Mouse (Mus musculus) T-cell, adult 66 days (primary cell): ENCODE data around the gene Olfr69. TPM values are rescaled to one million over a fixed set of nuclear protein-coding genes. Genes with fewer than 3 reads are reported as not detected.

Experiments used
- total RNA-seq, 2 experiments: library from RNA; stranded (reverse); gene quantifications; 3 replicates in 1 of 2; 4 replicates in 1 of 2; pipeline ENCODE4 v1.2.4; 2023

Gene Olfr69
- total RNA-seq, result not detected

DNA sequence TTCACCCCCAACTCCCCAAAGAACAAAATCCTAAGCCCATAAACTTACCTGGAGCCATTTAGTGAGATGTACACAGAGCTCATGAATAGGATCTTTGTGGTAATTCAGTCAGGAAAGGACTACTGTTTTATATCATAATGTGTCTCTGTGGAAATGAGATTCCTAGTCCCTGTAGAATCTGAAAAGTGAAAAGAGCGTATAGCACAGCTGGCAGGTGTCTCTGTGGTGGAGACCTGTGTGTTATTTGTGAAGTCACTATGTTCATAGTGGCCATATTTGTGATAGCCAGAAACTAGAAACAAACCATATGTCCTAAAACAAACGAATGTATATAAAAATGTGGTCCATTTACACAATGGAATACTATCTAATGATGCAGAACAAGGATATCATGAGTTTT is at the start of gene Olfr69:
Olfr69 (minus strand) TSS at position 101 of the 400 bp plus-strand sequence.

DNA sequence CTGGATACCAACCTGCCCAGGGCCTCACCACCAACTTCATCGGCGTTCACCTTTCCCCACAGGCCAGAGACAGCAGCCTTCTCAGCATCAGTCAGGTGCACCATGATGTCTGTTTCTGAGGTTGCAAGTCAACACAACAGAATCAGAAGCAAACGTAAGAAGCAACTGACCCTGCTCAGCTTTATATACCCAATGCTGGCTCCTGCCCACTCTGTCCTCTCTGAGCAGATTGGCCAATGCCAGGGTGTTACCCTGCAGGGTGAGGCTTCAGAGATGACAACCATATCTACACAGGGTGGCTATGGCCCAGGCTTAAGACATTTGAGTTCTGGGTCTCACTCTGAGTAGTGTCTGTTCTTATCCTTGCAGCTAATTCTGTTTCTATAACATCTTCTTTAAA is 42.4 kb upstream of the Olfr69 start, which contains the start of gene Hbb-bt:
Hbb-bt (minus strand) TSS at position 231 of the 400 bp plus-strand sequence.

DNA sequence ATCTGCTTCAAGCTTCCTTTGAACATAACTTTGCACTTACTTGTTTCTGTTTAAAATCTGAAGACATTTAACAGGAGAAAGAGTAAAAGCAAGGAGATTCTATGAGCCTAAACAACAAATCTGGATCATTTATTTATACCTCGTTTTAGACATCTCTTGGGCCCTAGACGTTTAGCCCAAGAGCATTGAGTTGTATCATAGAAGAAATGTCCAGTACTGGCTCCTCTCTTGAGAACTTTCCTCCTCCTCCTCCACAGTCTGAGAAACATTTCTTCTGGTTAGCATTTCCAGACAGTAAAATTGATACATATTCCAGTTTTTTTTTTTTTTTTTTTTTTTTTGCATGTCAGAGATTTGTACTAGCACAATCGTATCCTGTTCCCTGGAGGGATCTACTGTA is 20.3 kb upstream of the Olfr69 start, which contains the start of gene Olfr67:
Olfr67 (minus strand) TSS at position 101 of the 400 bp plus-strand sequence.

DNA sequence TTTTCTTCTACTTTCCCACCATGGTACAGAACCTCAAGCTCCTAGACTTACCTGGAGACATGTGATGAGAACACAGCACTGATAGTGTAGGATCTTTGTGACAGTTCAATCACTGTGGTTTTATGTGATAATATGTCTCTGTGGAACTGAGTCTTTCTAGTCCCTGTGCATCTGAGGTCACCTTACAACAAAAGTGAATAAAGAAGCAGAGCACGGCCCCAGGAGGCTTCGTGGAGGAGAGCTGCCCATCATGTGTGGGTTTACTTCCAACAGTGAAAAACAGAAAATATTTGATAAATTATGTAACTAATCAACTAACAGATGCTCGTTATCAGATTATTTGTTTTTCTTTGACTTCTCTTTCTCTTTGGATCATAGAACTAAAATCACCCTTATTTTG is 8.2 kb upstream of the Olfr69 start, which contains the start of gene Olfr68:
Olfr68 (minus strand) TSS at position 101 of the 400 bp plus-strand sequence.

DNA sequence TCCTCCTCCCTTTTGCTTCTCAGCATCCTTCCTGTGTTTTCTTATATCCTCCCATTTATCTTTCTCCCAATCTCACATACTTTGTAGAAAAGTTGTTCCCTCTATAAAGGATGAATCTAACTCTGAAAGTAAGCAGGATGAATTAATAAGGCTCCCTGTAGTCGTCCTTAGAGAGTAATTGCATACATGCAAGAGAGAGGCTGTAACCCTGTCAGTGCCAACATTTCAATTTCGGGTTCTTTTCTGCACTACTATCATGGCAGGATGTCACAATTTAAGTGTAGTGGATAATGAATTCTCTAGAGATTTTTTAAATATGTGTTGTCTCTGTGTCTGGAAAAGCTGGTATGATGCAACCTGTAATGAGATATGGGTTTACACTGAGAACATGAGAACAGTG is 14.2 kb downstream of the Olfr69 start, which contains the start of gene Olfr630:
Olfr630 (minus strand) TSS at position 101 of the 400 bp plus-strand sequence.

DNA sequence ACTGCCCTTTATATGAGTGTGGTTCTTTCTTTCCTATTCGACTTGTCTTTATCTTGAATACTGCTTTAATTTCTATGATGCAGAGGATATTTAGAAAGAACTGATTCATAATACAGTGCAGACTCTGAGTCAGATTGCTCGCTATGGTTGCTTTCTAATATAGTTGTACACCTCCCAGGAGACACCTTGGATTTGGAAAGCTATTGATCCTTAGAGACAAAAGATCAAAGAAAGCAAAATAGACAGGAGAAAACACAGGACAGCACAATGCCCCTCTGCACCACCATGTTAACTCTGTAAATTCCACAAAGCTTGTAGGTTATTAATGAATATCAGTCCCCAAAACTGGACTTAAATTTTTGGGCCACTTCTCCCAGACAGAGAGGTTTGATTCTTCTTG is 26.6 kb downstream of the Olfr69 start, which contains the start of gene Olfr629:
Olfr629 (minus strand) TSS at position 101 of the 400 bp plus-strand sequence.

DNA sequence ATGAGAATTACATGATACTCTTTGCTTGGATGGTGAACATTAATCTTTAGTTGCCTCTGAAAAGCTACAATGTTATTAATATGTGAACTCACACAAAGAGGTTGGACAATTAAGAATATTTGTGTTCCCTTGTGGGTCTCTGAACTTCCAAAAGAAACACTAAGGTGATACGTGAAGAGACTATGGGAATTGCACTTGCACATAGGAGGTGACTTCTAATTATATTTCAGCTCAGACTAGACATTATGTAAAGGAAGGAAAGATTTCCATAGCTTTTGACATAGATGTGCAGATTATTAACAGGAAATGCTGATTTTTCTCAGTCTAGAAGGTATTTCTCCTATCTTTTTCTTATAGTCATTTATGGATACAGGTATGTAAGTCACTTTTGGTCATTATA is 41.3 kb downstream of the Olfr69 start, which contains the start of gene Olfr628:
Olfr628 (plus strand) TSS at position 301 of the 400 bp plus-strand sequence.

Other genes with a start within 250 kb of the Olfr69 start
- not detected for gene Olfr612, start 228.9 kb downstream of the Olfr69 start, total RNA-seq
- gene Olfr613, start 223.5 kb downstream of the Olfr69 start, total RNA-seq, result not detected
- not detected for gene Olfr615, start 215.5 kb downstream of the Olfr69 start, total RNA-seq
- not detected for gene Olfr616, start 202.5 kb downstream of the Olfr69 start, total RNA-seq
- gene Olfr617, start 198.5 kb downstream of the Olfr69 start, total RNA-seq, result not detected
- not detected for gene Olfr618, start 181.5 kb downstream of the Olfr69 start, total RNA-seq
- gene Olfr619, start 171.0 kb downstream of the Olfr69 start, total RNA-seq, result not detected
- gene Olfr620, start 159.1 kb downstream of the Olfr69 start, total RNA-seq, result not detected
- gene Olfr622, start 128.9 kb downstream of the Olfr69 start, total RNA-seq, result not detected
- gene Olfr623, start 107.9 kb downstream of the Olfr69 start, total RNA-seq, result not detected
- not detected for gene Olfr624, start 100.4 kb downstream of the Olfr69 start, total RNA-seq
- not detected for gene Olfr625-ps1, start 88.9 kb downstream of the Olfr69 start, total RNA-seq
- gene Olfr243, start 56.9 kb downstream of the Olfr69 start, total RNA-seq, result not detected
- not detected for gene Olfr628, start 41.2 kb downstream of the Olfr69 start, total RNA-seq
- gene Olfr629, start 26.7 kb downstream of the Olfr69 start, total RNA-seq, result not detected
- gene Olfr630, start 14.3 kb downstream of the Olfr69 start, total RNA-seq, result not detected
- gene Olfr68, start 8.1 kb upstream of the Olfr69 start, total RNA-seq, result not detected
- not detected for gene Olfr67, start 20.2 kb upstream of the Olfr69 start, total RNA-seq
- 1 to 10 TPM; 2.3 to 5.7 TPM for gene Hbb-bt, start 42.4 kb upstream of the Olfr69 start, total RNA-seq
- 10 to 100 TPM; 12.5 to 53.2 TPM for gene Hbb-bs, start 56.5 kb upstream of the Olfr69 start, total RNA-seq
- gene Hbb-bh2, start 68.9 kb upstream of the Olfr69 start, total RNA-seq, result not detected
- not detected for gene Hbb-bh1, start 71.6 kb upstream of the Olfr69 start, total RNA-seq
- gene Hbb-y, start 81.6 kb upstream of the Olfr69 start, total RNA-seq, result not detected
- not detected for gene Olfr66, start 114.7 kb upstream of the Olfr69 start, total RNA-seq
- gene Olfr64, start 122.9 kb upstream of the Olfr69 start, total RNA-seq, result not detected
- not detected for gene Olfr65, start 131.9 kb upstream of the Olfr69 start, total RNA-seq
- not detected for gene Olfr631, start 157.2 kb upstream of the Olfr69 start, total RNA-seq
- not detected for gene Olfr632, start 162.8 kb upstream of the Olfr69 start, total RNA-seq
- not detected for gene Olfr633, start 172.8 kb upstream of the Olfr69 start, total RNA-seq
- gene Olfr635, start 199.6 kb upstream of the Olfr69 start, total RNA-seq, result not detected
- gene Olfr638, start 227.2 kb upstream of the Olfr69 start, total RNA-seq, result not detected
- under 1 TPM; 0.09 to 0.12 TPM for gene Olfr639, start 245.7 kb upstream of the Olfr69 start, total RNA-seq